Comparison of ENCODE assay signal across 31 mouse cellular contexts in the genomic region with DNA sequence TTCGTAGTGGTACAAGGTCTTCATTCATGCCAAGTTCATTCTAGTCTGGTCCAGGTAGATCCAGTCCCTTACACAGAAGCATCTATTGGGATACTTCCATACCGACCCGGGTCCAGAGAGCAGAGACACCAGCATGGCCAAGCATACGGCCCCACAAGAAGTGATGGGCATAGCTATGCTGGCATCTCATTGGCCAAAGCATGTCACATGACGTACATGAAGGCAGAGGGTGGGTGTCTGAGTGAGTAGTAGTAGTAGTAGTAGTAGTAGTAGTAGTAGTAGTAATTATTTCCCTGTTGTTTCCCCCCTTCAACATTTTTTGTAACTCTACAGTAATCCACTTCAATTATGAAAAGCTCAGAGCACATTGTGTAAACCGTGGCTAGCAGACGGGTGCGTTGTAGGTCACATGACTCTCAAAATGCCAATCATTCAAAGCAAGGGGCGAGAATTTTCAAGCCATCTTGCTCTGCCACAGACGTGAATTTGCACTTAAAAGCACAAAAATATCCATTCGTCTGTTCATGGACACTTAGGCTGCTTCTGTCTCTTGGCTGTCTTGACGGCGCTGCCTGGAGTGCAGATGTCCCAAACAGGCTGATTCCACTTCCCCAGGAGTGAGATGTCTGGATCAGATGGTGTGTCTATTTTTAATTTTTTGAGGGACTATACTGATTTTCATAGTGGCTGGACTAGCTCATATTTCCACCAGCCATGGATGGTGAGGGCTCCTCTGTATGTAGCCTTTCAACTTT. TPM values are rescaled to one million over a fixed set of nuclear protein-coding genes. Genes with fewer than 3 reads are reported as not detected.
DNase-seq lines count a peak whose midpoint lies in the region; ATAC-seq and TF ChIP-seq lines count a peak whose summit lies in the region.
"Had no signal": no experiment of that assay in that cellular context is flagged by ENCODE, and none has a peak within 500 bp of the region (broad histone marks: within the 10 kb centered on the region; RNA-seq: fewer than 3 reads in every experiment).

No protein-coding gene starts in this region.

- 0 out of 2 replicates have a peak, but pooled peaks cover 3% of the 10 kb centered on the region for H3K4me1 ChIP-seq in forebrain, embryonic 13.5 days
- H3K4me1 ChIP-seq in forebrain, embryonic 12.5 days, result peaks cover 4% of the 10 kb centered on the region; the same call in 1 of the 2 replicates
- H3K4me1 ChIP-seq: embryonic facial prominence, embryonic 15.5 days had no signal

- H3K36me3 ChIP-seq in forebrain, embryonic 13.5 days (ENCODE audit: poor library complexity, severe bottlenecking), result no peaks in the 10 kb centered on the region
- no peaks in the 10 kb centered on the region for H3K36me3 ChIP-seq in forebrain, embryonic 12.5 days (replicated peaks)
- H3K36me3 ChIP-seq: embryonic facial prominence, embryonic 15.5 days; heart, embryonic 13.5 days; kidney, embryonic 15.5 days; limb, embryonic 10.5 days; neural tube, embryonic 13.5 days; stomach, embryonic 15.5 days had no signal

- DNase-seq in gastrocnemius, adult 2 months, result no peak
- no peak for DNase-seq in gastrocnemius, adult 8-10 months (ENCODE audit: low spot score in 2 of 2)
- peak; percentile 67 for DNase-seq in brain, embryonic 18.5 days (ENCODE audit: low read depth, low spot score)
- DNase-seq in layer of hippocampus, postnatal 36 days, result peak; percentile 19 to 33
- no peak for DNase-seq in heart, adult 8-10 months (ENCODE audit: low spot score)
- DNase-seq: adrenal gland, adult 8-10 months; cerebellum, adult 9-10 months; gastrocnemius, postnatal 25 days; heart, adult 18-20 months; heart, postnatal 14 days; kidney, postnatal 4 days; liver; retina, postnatal 1 day; right cerebral cortex, postnatal 4 days; thymus, adult 18-20 months; thymus, postnatal 36 days had no signal

- no peak overlapping the region for H3K4me3 ChIP-seq in forebrain, embryonic 13.5 days
- H3K4me3 ChIP-seq in forebrain, embryonic 12.5 days (replicated peaks), result no peak overlapping the region
- H3K4me3 ChIP-seq in gastrocnemius, adult 2 months, result no peak overlapping the region; the same call in 1 of the 2 replicates
- H3K4me3 ChIP-seq: embryonic facial prominence, embryonic 15.5 days; heart, embryonic 13.5 days; kidney, embryonic 15.5 days; left cerebral cortex, adult 2 months; limb, embryonic 10.5 days; myocyte; neural tube, embryonic 13.5 days; stomach, embryonic 15.5 days had no signal

- no peak; the same call in 1 of the 2 replicates for ATAC-seq in forebrain, embryonic 13.5 days
- ATAC-seq in forebrain, embryonic 12.5 days (ENCODE audit: low FRiP score), result no peak
- ATAC-seq: activated CD4-positive, CD25-positive, alpha-beta regulatory T cell, adult 4 months; intestine, postnatal 0 days; midbrain, embryonic 16.5 days had no signal

- no peaks in the 10 kb centered on the region for H3K27me3 ChIP-seq in forebrain, embryonic 13.5 days
- no peaks in the 10 kb centered on the region for H3K27me3 ChIP-seq in forebrain, embryonic 12.5 days
- H3K27me3 ChIP-seq: embryonic facial prominence, embryonic 15.5 days; heart, embryonic 13.5 days; kidney, embryonic 15.5 days; neural tube, embryonic 13.5 days; stomach, embryonic 15.5 days had no signal

- no peak overlapping the region for H3K9ac ChIP-seq in forebrain, embryonic 13.5 days
- H3K9ac ChIP-seq in forebrain, embryonic 12.5 days, result no peak overlapping the region
- H3K9ac ChIP-seq: embryonic facial prominence, embryonic 15.5 days; heart, embryonic 13.5 days; kidney, embryonic 15.5 days; neural tube, embryonic 13.5 days; stomach, embryonic 15.5 days had no signal

- intact Hi-C loops in gastrocnemius, adult 2 months (cut with DNase I), result no loop called here

- 83% methylated on average over 13 of the region's 13 CpGs for WGBS in forebrain, embryonic 13.5 days
- WGBS in forebrain, embryonic 12.5 days, result 87% methylated on average over 13 of the region's 13 CpGs

- no peak overlapping the region for H3K4me2 ChIP-seq in forebrain, embryonic 13.5 days
- H3K4me2 ChIP-seq in forebrain, embryonic 12.5 days, result no peak overlapping the region
- H3K4me2 ChIP-seq: embryonic facial prominence, embryonic 15.5 days; heart, embryonic 13.5 days; kidney, embryonic 15.5 days; neural tube, embryonic 13.5 days; stomach, embryonic 15.5 days had no signal

- H3K27ac ChIP-seq in forebrain, embryonic 13.5 days, result peak overlapping the region; percentile 31; the same call in 1 of the 2 replicates
- no peak overlapping the region for H3K27ac ChIP-seq in forebrain, embryonic 12.5 days
- peak overlapping the region; percentile 67 for H3K27ac ChIP-seq in gastrocnemius, adult 2 months
- H3K27ac ChIP-seq: embryonic facial prominence, embryonic 15.5 days; heart, embryonic 13.5 days; kidney, embryonic 15.5 days; left cerebral cortex, adult 2 months; limb, embryonic 10.5 days; macrophage; neural tube, embryonic 13.5 days; stomach, embryonic 15.5 days had no signal

- no peaks in the 10 kb centered on the region for H3K9me3 ChIP-seq in forebrain, embryonic 13.5 days (replicated peaks)
- H3K9me3 ChIP-seq in forebrain, embryonic 12.5 days, result no peaks in the 10 kb centered on the region
- H3K9me3 ChIP-seq: embryonic facial prominence, embryonic 15.5 days; heart, embryonic 13.5 days; kidney, embryonic 15.5 days; limb, embryonic 10.5 days; neural tube, embryonic 13.5 days; stomach, embryonic 15.5 days had no signal

- TF ChIP-seq CTCF in gastrocnemius, adult 2 months (IDR thresholded peaks at IDR 0.05), result no peak

RNA-seq across cellular contexts. Expression of a gene that starts 7.8 kb away (rescaled TPM):
- 54.5 and 71.4 TPM in 2 replicates for polyA plus RNA-seq in forebrain, embryonic 13.5 days (2015; fragmentation: Nextera tagmentation; extraction: Ambion mirVana)
- polyA plus RNA-seq in forebrain, embryonic 12.5 days (2016; fragmentation: Nextera tagmentation; extraction: Ambion mirVana), result 82.4 and 83.0 TPM in 2 replicates
- 100 to 1,000 TPM in 1 of 2 experiments, 10 to 100 TPM in 1; 93.4 to 111 TPM for total RNA-seq in gastrocnemius, adult 2 months (2021)
- 100 to 1,000 TPM in 3 of 4 experiments, 10 to 100 TPM in 1; 92.6 to 123 (median 118) TPM for total RNA-seq in gastrocnemius, adult 8-10 months (2022)
- 10 to 100 TPM; 46.9 to 58.5 TPM for total RNA-seq in layer of hippocampus, postnatal 36 days (2021)
- total RNA-seq in heart, adult 8-10 months (2022), result 10 to 100 TPM; 65.1 to 92.0 (median 80.7) TPM
- total RNA-seq: common myeloid progenitor, adult 5-6 weeks had no signal
- polyA plus RNA-seq: macrophage had no signal

RNA-seq across cellular contexts. Expression of a gene that starts 44.4 kb away (rescaled TPM):
- 23.1 and 26.3 TPM in 2 replicates for polyA plus RNA-seq in forebrain, embryonic 13.5 days (2015; fragmentation: Nextera tagmentation; extraction: Ambion mirVana)
- 24.4 and 24.6 TPM in 2 replicates for polyA plus RNA-seq in forebrain, embryonic 12.5 days (2016; fragmentation: Nextera tagmentation; extraction: Ambion mirVana)
- total RNA-seq in gastrocnemius, adult 2 months (2021), result under 1 TPM; 0.10 to 0.25 TPM
- under 1 TPM; 0.13 to 0.44 (median 0.19) TPM for total RNA-seq in gastrocnemius, adult 8-10 months (2022)
- total RNA-seq in layer of hippocampus, postnatal 36 days (2021), result 100 to 1,000 TPM; 168 to 174 TPM
- under 1 TPM; 0.33 to 1.00 (median 0.66) TPM for total RNA-seq in heart, adult 8-10 months (2022)
- total RNA-seq: common myeloid progenitor, adult 5-6 weeks had no signal
- polyA plus RNA-seq: activated CD4-positive, CD25-positive, alpha-beta regulatory T cell, adult 4 months; macrophage had no signal

Comparison
In these comparisons a context has a peak if more than half of its experiments do, and no peak if none do; other contexts are left out.
1. DNase-seq: peak in brain, embryonic 18.5 days (single experiment) and layer of hippocampus, postnatal 36 days (2 of 2); none in gastrocnemius, adult 2 months (single experiment), gastrocnemius, adult 8-10 months (0 of 2) and heart, adult 8-10 months (single experiment).
2. RNA of a gene that starts 44.4 kb away (total RNA-seq): 168 to 174 TPM in layer of hippocampus, postnatal 36 days; 0.33 to 1.00 TPM in heart, adult 8-10 months, 0.10 to 0.25 TPM in gastrocnemius, adult 2 months and 0.13 to 0.44 TPM in gastrocnemius, adult 8-10 months; every median in the first group is over 10 times any median in the second.